ENCODE assay signal across 35 mouse cellular contexts in the genomic region with DNA sequence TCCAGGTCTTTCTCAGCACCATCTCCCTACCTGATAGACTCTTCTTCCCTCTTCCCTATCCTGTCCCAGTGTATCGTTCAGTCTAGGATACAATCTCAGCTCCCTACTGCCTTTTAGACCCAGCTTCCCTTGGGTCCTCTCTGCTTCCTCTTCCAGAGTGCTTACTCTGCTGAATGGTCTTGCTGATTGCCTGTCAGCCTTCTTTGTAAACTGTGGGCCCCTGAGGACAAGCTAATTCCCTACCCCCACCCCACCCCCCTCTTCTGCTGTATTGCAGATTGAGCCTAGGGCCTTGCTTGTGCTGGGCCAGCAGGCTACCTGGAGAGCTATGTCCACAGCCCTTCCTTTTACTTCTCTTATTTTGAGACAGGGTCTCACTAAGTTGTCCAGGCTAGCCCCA. TPM values are rescaled to one million over a fixed set of nuclear protein-coding genes. Genes with fewer than 3 reads are reported as not detected.
A peak's percentile ranks its signal among the peaks of the same experiment; 100 is the strongest.
DNase-seq lines count a peak whose midpoint lies in the region; ATAC-seq and TF ChIP-seq lines count a peak whose summit lies in the region.
"Had no signal": no experiment of that assay in that cellular context is flagged by ENCODE, and none has a peak within 500 bp of the region (broad histone marks: within the 10 kb centered on the region; RNA-seq: fewer than 3 reads in every experiment).

No protein-coding gene starts in this region.

- no peak overlapping the region for H3K4me2 ChIP-seq in heart, postnatal 0 days (ENCODE audit: low read depth, low read length)
- H3K4me2 ChIP-seq in heart, embryonic 11.5 days, result no peak overlapping the region
- no peak overlapping the region for H3K4me2 ChIP-seq in midbrain, postnatal 0 days (ENCODE audit: low read depth, low read length, poor library complexity, severe bottlenecking)
- H3K4me2 ChIP-seq: forebrain, embryonic 15.5 days; hindbrain, embryonic 14.5 days; liver, embryonic 11.5 days; midbrain, embryonic 12.5 days; stomach, embryonic 15.5 days had no signal

- 0 out of 2 replicates have a peak overlapping the region, but pooled peaks have one; percentile 30 for H3K27ac ChIP-seq in heart, postnatal 0 days (ENCODE audit: low read depth)
- no peak overlapping the region for H3K27ac ChIP-seq in heart, embryonic 11.5 days (ENCODE audit: low read depth, low read length)
- peak overlapping the region; percentile 28; the same call in 1 of the 2 replicates for H3K27ac ChIP-seq in midbrain, embryonic 10.5 days (replicated peaks)
- no peak overlapping the region for H3K27ac ChIP-seq in midbrain, postnatal 0 days (ENCODE audit: low read depth, low read length)
- H3K27ac ChIP-seq in brown adipose tissue, adult 24 weeks (replicated peaks; ENCODE audit: low read depth, low read length), result 0 out of 2 replicates have a peak overlapping the region, but pooled peaks have one; percentile 12
- H3K27ac ChIP-seq in macrophage, result peak overlapping the region; percentile 31
- H3K27ac ChIP-seq: forebrain, embryonic 15.5 days; heart, embryonic 10.5 days; hindbrain, embryonic 14.5 days; midbrain, embryonic 12.5 days; stomach, embryonic 15.5 days had no signal

- H3K9me3 ChIP-seq in heart, postnatal 0 days (replicated peaks; ENCODE audit: control insufficient read depth, low read length), result no peaks in the 10 kb centered on the region
- H3K9me3 ChIP-seq in heart, embryonic 11.5 days (replicated peaks; ENCODE audit: control insufficient read depth, low read length), result no peaks in the 10 kb centered on the region
- H3K9me3 ChIP-seq in midbrain, embryonic 10.5 days (replicated peaks), result no peaks in the 10 kb centered on the region
- no peaks in the 10 kb centered on the region for H3K9me3 ChIP-seq in midbrain, postnatal 0 days (ENCODE audit: low read length)
- H3K9me3 ChIP-seq: forebrain, embryonic 15.5 days; heart, embryonic 10.5 days; midbrain, embryonic 12.5 days; stomach, embryonic 15.5 days had no signal

- H3K36me3 ChIP-seq in heart, postnatal 0 days (replicated peaks; ENCODE audit: control insufficient read depth, insufficient read depth, low read length), result no peaks in the 10 kb centered on the region
- no peaks in the 10 kb centered on the region for H3K36me3 ChIP-seq in heart, embryonic 11.5 days (ENCODE audit: control insufficient read depth, insufficient read depth, low read length)
- H3K36me3 ChIP-seq in midbrain, embryonic 10.5 days, result 0 out of 2 replicates have a peak, but pooled peaks cover 2% of the 10 kb centered on the region
- H3K36me3 ChIP-seq in midbrain, postnatal 0 days (ENCODE audit: insufficient read depth, low read length), result no peaks in the 10 kb centered on the region
- H3K36me3 ChIP-seq in macrophage (ENCODE audit: inconsistent target), result no peaks in the 10 kb centered on the region
- H3K36me3 ChIP-seq: forebrain, embryonic 15.5 days; heart, embryonic 10.5 days; midbrain, embryonic 12.5 days; stomach, embryonic 15.5 days had no signal

- ATAC-seq in heart, postnatal 0 days (ENCODE audit: insufficient read depth, low read depth), result no peak
- no peak for ATAC-seq in heart, embryonic 11.5 days (replicated peaks; ENCODE audit: insufficient number of reproducible peaks, low FRiP score, low TSS enrichment)
- ATAC-seq in midbrain, postnatal 0 days (ENCODE audit: low FRiP score), result no peak
- ATAC-seq: activated CD4-positive, CD25-positive, alpha-beta regulatory T cell, adult 4 months; forebrain, embryonic 15.5 days; inflammation-experienced regulatory T-cells, adult 6 months had no signal

- no peaks in the 10 kb centered on the region for H3K27me3 ChIP-seq in heart, postnatal 0 days (ENCODE audit: control insufficient read depth, insufficient read depth, low read length)
- H3K27me3 ChIP-seq in heart, embryonic 11.5 days (ENCODE audit: control insufficient read depth, insufficient read depth, low read length), result no peaks in the 10 kb centered on the region
- peaks cover 5% of the 10 kb centered on the region; the same call in 1 of the 2 replicates for H3K27me3 ChIP-seq in midbrain, embryonic 10.5 days (ENCODE audit: low read depth, poor library complexity, severe bottlenecking)
- no peaks in the 10 kb centered on the region for H3K27me3 ChIP-seq in midbrain, postnatal 0 days (ENCODE audit: insufficient read depth, low read length)
- H3K27me3 ChIP-seq: forebrain, embryonic 15.5 days; stomach, embryonic 15.5 days had no signal

- DNase-seq in heart, postnatal 0 days (ENCODE audit: low spot score), result no peak
- DNase-seq in midbrain, embryonic 10.5 days (ENCODE audit: low spot score), result no peak
- no peak for DNase-seq in midbrain, postnatal 0 days (ENCODE audit: low spot score)
- no peak for DNase-seq in adrenal gland, postnatal 14 days
- no peak for DNase-seq in adrenal gland, postnatal 4 days (ENCODE audit: low spot score in 2 of 2)
- DNase-seq: adrenal gland, adult 8-10 months; cerebellum, adult 18-20 months; cerebellum, postnatal 10 days; gastrocnemius, postnatal 25 days; heart, adult 11 months; heart, postnatal 4 days; kidney, adult 2 months; kidney, postnatal 4 days; lung, adult 2 months; lung, postnatal 10 days; retina, postnatal 1 day; right cerebral cortex, postnatal 14 days; thymus, postnatal 14 days had no signal

- H3K4me1 ChIP-seq in heart, postnatal 0 days (ENCODE audit: control insufficient read depth, insufficient read depth), result peaks cover 20% of the 10 kb centered on the region
- peaks cover 9% of the 10 kb centered on the region; the same call in 1 of the 2 replicates for H3K4me1 ChIP-seq in heart, embryonic 11.5 days (ENCODE audit: control insufficient read depth, insufficient read depth, low read length)
- peaks cover 55% of the 10 kb centered on the region for H3K4me1 ChIP-seq in midbrain, embryonic 10.5 days
- peaks cover 10% of the 10 kb centered on the region; the same call in 1 of the 2 replicates for H3K4me1 ChIP-seq in midbrain, postnatal 0 days (ENCODE audit: insufficient read depth, low read length)
- H3K4me1 ChIP-seq in brown adipose tissue, adult 24 weeks (ENCODE audit: control insufficient read depth, insufficient read depth, insufficient read length, low read length), result peaks cover 31% of the 10 kb centered on the region

- no peak for TF ChIP-seq CTCF in heart, postnatal 0 days (IDR thresholded peaks at IDR 0.05; ENCODE audit: low read depth)
- no peak for TF ChIP-seq CTCF in midbrain, postnatal 0 days (IDR thresholded peaks at IDR 0.05)

- no peak for TF ChIP-seq EP300 in heart, postnatal 0 days (IDR thresholded peaks at IDR 0.05; ENCODE audit: low read depth)

- no peak overlapping the region for H3K4me3 ChIP-seq in heart, postnatal 0 days (ENCODE audit: low read depth, low read length)
- no peak overlapping the region for H3K4me3 ChIP-seq in heart, embryonic 11.5 days (ENCODE audit: low read depth, low read length)
- H3K4me3 ChIP-seq in midbrain, embryonic 10.5 days, result no peak overlapping the region
- H3K4me3 ChIP-seq in midbrain, postnatal 0 days (ENCODE audit: low read depth, low read length), result no peak overlapping the region
- no peak overlapping the region for H3K4me3 ChIP-seq in brown adipose tissue, adult 24 weeks (ENCODE audit: insufficient read depth, low read depth, low read length)
- no peak overlapping the region for H3K4me3 ChIP-seq in macrophage (ENCODE audit: inconsistent target)
- H3K4me3 ChIP-seq: forebrain, embryonic 15.5 days; heart, embryonic 10.5 days; midbrain, embryonic 12.5 days; stomach, embryonic 15.5 days had no signal

- H3K79me2 ChIP-seq in macrophage (ENCODE audit: inconsistent target), result no peaks in the 10 kb centered on the region

- WGBS in heart, postnatal 0 days, result 63% methylated on average over 1 of the region's 1 CpGs
- 77% methylated on average over 1 of the region's 1 CpGs for WGBS in heart, embryonic 11.5 days (ENCODE audit: insufficient replicate concordance)
- WGBS in midbrain, embryonic 10.5 days, result 35% methylated on average over 1 of the region's 1 CpGs
- 44% methylated on average over 1 of the region's 1 CpGs for WGBS in midbrain, postnatal 0 days
- 27% methylated on average over 1 of the region's 1 CpGs for WGBS in macrophage (ENCODE audit: missing documents)

- no peak overlapping the region for H3K9ac ChIP-seq in heart, postnatal 0 days (replicated peaks; ENCODE audit: low read depth, low read length)
- H3K9ac ChIP-seq in heart, embryonic 11.5 days (ENCODE audit: low read depth, low read length), result no peak overlapping the region
- H3K9ac ChIP-seq in midbrain, postnatal 0 days (replicated peaks; ENCODE audit: low read length, poor library complexity, severe bottlenecking), result no peak overlapping the region
- H3K9ac ChIP-seq: forebrain, embryonic 15.5 days; hindbrain, embryonic 14.5 days; midbrain, embryonic 12.5 days; stomach, embryonic 15.5 days had no signal

RNA-seq across cellular contexts. Expression of a gene that starts 28.8 kb away (rescaled TPM):
- total RNA-seq in heart, postnatal 0 days (2014; rRNA removed; ENCODE audit: low replicate concordance), result 38.9 and 55.6 TPM in 2 replicates
- 40.6 and 44.1 TPM in 2 replicates for polyA plus RNA-seq in heart, postnatal 0 days (2015; fragmentation: Nextera tagmentation; extraction: Ambion mirVana)
- polyA plus RNA-seq in heart, embryonic 11.5 days (2014; fragmentation: Nextera tagmentation; extraction: Ambion mirVana), result 44.7 and 46.7 TPM in 2 replicates
- polyA plus RNA-seq in midbrain, embryonic 10.5 days (2016; fragmentation: Nextera tagmentation; extraction: Ambion mirVana), result 29.0 and 37.6 TPM in 2 replicates
- total RNA-seq in midbrain, postnatal 0 days (2014; rRNA removed), result 82.7 and 97.4 TPM in 2 replicates
- 74.0 and 78.5 TPM in 2 replicates for polyA plus RNA-seq in midbrain, postnatal 0 days (2015; fragmentation: Nextera tagmentation; extraction: Ambion mirVana)
- polyA plus RNA-seq in brown adipose tissue, adult 24 weeks (2012; ENCODE audit: insufficient read depth, insufficient read length, missing spikeins), result 33.4 and 36.3 TPM in 2 replicates
- 100 to 1,000 TPM; 166 to 430 (median 279) TPM for total RNA-seq in macrophage (2018; cell fraction: chromatin; rRNA removed)
- 100 to 1,000 TPM in 13 of 26 experiments, 10 to 100 TPM in 13; 78.0 to 147 (median 104) TPM for total RNA-seq in macrophage (2018; cell fraction: cytosol; rRNA removed)
- total RNA-seq in macrophage (2018; cell fraction: nucleus; rRNA removed), result 100 to 1,000 TPM; 112 to 337 (median 214) TPM
- 91.6 to 141 TPM (median 130 TPM) in 3 replicates for polyA plus RNA-seq in macrophage (2018)
- 86.3 and 94.8 TPM in 2 replicates for total RNA-seq in adrenal gland, postnatal 14 days (2021)
- total RNA-seq in adrenal gland, postnatal 4 days (2021), result 10 to 100 TPM; 65.3 to 83.3 TPM

RNA-seq across cellular contexts. Expression of a gene that starts 39.8 kb away (rescaled TPM):
- total RNA-seq in heart, postnatal 0 days (2014; rRNA removed; ENCODE audit: low replicate concordance), result not detected in 2 replicates
- polyA plus RNA-seq in heart, postnatal 0 days (2015; fragmentation: Nextera tagmentation; extraction: Ambion mirVana), result 0.12 and 0.56 TPM in 2 replicates
- not detected in 2 replicates for polyA plus RNA-seq in heart, embryonic 11.5 days (2014; fragmentation: Nextera tagmentation; extraction: Ambion mirVana)
- polyA plus RNA-seq in midbrain, embryonic 10.5 days (2016; fragmentation: Nextera tagmentation; extraction: Ambion mirVana), result not detected in 2 replicates
- total RNA-seq in midbrain, postnatal 0 days (2014; rRNA removed), result 1.4 and 1.8 TPM in 2 replicates
- 1.8 and 2.5 TPM in 2 replicates for polyA plus RNA-seq in midbrain, postnatal 0 days (2015; fragmentation: Nextera tagmentation; extraction: Ambion mirVana)
- not detected in 2 replicates for polyA plus RNA-seq in brown adipose tissue, adult 24 weeks (2012; ENCODE audit: insufficient read depth, insufficient read length, missing spikeins)
- total RNA-seq in macrophage (2018; cell fraction: chromatin; rRNA removed), result not detected
- under 1 TPM in 1 of 26 experiments, not detected in 25; 0.19 TPM for total RNA-seq in macrophage (2018; cell fraction: cytosol; rRNA removed)
- not detected for total RNA-seq in macrophage (2018; cell fraction: nucleus; rRNA removed)
- not detected in 3 replicates for polyA plus RNA-seq in macrophage (2018)
- total RNA-seq in adrenal gland, postnatal 14 days (2021), result not detected in 2 replicates
- total RNA-seq in adrenal gland, postnatal 4 days (2021), result not detected
- total RNA-seq: common myeloid progenitor, adult 5-6 weeks; gastrocnemius, adult 18-20 months; gastrocnemius, postnatal 25 days; heart, postnatal 4 days; megakaryocyte, adult 5-6 weeks had no signal
- polyA plus RNA-seq: activated CD4-positive, CD25-positive, alpha-beta regulatory T cell, adult 4 months; heart, embryonic 10.5 days; inflammation-experienced regulatory T-cells, adult 6 months; kidney, embryonic 16.5 days; limb, embryonic 11.5 days; liver, embryonic 11.5 days; midbrain, embryonic 12.5 days; small intestine, adult 2 months; stomach, embryonic 15.5 days had no signal

Comparison
In these comparisons a context has a peak if more than half of its experiments do, and no peak if none do; other contexts are left out.
1. H3K27ac ChIP-seq: peak in heart, postnatal 0 days (single experiment), midbrain, embryonic 10.5 days (single experiment), brown adipose tissue, adult 24 weeks (single experiment) and macrophage (single experiment); none in heart, embryonic 11.5 days (single experiment) and midbrain, postnatal 0 days (single experiment).